Mouse (Mus musculus) right cerebral cortex, adult 18-20 months (tissue): ENCODE measurements at regions not wholly inside any gene's neighbourhood (a gene's known extent, or its start where the extent isn't known, plus 50 kb on each side); places are given as distances from the start of the nearest gene placed in this dataset.

Experiments
- DNase-seq: peaks from one replicate; pipeline ENCODE4 v3.0.0; 2022; ENCODE audit warnings: mixed read lengths

GRCm38 (mm10) chr9:88073579-88073978 lies 253.4 kb upstream of the Nt5e start:
- DNase-seq: no peak

GRCm38 (mm10) chr9:88082931-88083479 lies 244.0 kb upstream of the Nt5e start:
- no peak for DNase-seq

GRCm38 (mm10) chr9:88085181-88085816 lies 241.7 kb upstream of the Nt5e start:
- DNase-seq: no peak

GRCm38 (mm10) chr9:88085866-88086265 lies 241.1 kb upstream of the Nt5e start:
- DNase-seq: no peak

- DNase-seq: no peak
Measured at GRCm38 (mm10) chr9:88091781-88092527, 235.0 kb upstream of the Nt5e start.

- no peak for DNase-seq
Measured at GRCm38 (mm10) chr9:88092561-88092960, 234.4 kb upstream of the Nt5e start.

GRCm38 (mm10) chr9:88113094-88113493 lies 213.9 kb upstream of the Nt5e start:
- DNase-seq: no peak

GRCm38 (mm10) chr9:88120536-88120935 lies 206.5 kb upstream of the Nt5e start:
- DNase-seq: no peak

GRCm38 (mm10) chr9:88120963-88121570 lies 205.9 kb upstream of the Nt5e start:
- DNase-seq: no peak

GRCm38 (mm10) chr9:88124322-88125005 lies 202.5 kb upstream of the Nt5e start:
- DNase-seq: peak; percentile 13

- DNase-seq: no peak
Measured at GRCm38 (mm10) chr9:88163025-88163780, 163.8 kb upstream of the Nt5e start.

GRCm38 (mm10) chr9:88177575-88178254 lies 149.3 kb upstream of the Nt5e start:
- DNase-seq: no peak

- DNase-seq: no peak
Measured at GRCm38 (mm10) chr9:88181189-88181994, 145.6 kb upstream of the Nt5e start.

GRCm38 (mm10) chr9:88207378-88207777 lies 119.6 kb upstream of the Nt5e start:
- no peak for DNase-seq

- no peak for DNase-seq
Measured at GRCm38 (mm10) chr9:88208022-88208421, 119.0 kb upstream of the Nt5e start.

- DNase-seq: no peak
Measured at GRCm38 (mm10) chr9:88214758-88215157, 112.2 kb upstream of the Nt5e start.

- no peak for DNase-seq
Measured at GRCm38 (mm10) chr9:88220360-88220759, 106.6 kb upstream of the Nt5e start.

GRCm38 (mm10) chr9:88221276-88221675 lies 105.7 kb upstream of the Nt5e start:
- DNase-seq: no peak

GRCm38 (mm10) chr9:88221850-88222353 lies 105.1 kb upstream of the Nt5e start:
- peak; percentile 33 for DNase-seq

GRCm38 (mm10) chr9:88237126-88237525 lies 89.9 kb upstream of the Nt5e start:
- DNase-seq: no peak

GRCm38 (mm10) chr9:88238346-88238745 lies 88.7 kb upstream of the Nt5e start:
- no peak for DNase-seq
